Mouse (Mus musculus) right cerebral cortex, adult 2 months (tissue): ENCODE measurements around the gene Znhit3.
"Not testable (repeated sequence)": the region's sequence is repeated elsewhere in the genome, so short reads cannot be mapped to it uniquely, and the experiment has no call there.

Source experiments
- DNase-seq, 2 experiments: peaks; one replicate each; pipeline ENCODE4 v3.0.0; 2021 to 2022; ENCODE audit warnings: low spot score in 2 of 2

Gene Znhit3

GRCm38 (mm10) chr11:84879007-84879771, 37.0 kb downstream of the Znhit3 start:
- no peak for DNase-seq

- DNase-seq, result not testable (repeated sequence)
Observed at GRCm38 (mm10) chr11:84876020-84876419, 40.1 kb downstream of the Znhit3 start.

- no peak for DNase-seq
Observed at GRCm38 (mm10) chr11:84873042-84873833, 42.9 kb downstream of the Znhit3 start.

- no peak for DNase-seq
Observed at GRCm38 (mm10) chr11:84871548-84872069, 44.6 kb downstream of the Znhit3 start.

- DNase-seq, result no peak
Observed at GRCm38 (mm10) chr11:84871046-84871445, 45.1 kb downstream of the Znhit3 start.

- DNase-seq, result peak; percentile 87 to 89
Observed at GRCm38 (mm10) chr11:84870337-84871043, 45.7 kb downstream of the Znhit3 start, which contains the start of gene Ggnbp2. Gene Ggnbp2, minus strand, starts transcription at chr11:84870817.

- peak; percentile 90 for DNase-seq
Observed at GRCm38 (mm10) chr11:84869537-84870232, 46.5 kb downstream of the Znhit3 start.

GRCm38 (mm10) chr11:84868786-84869259, 47.3 kb downstream of the Znhit3 start:
- DNase-seq, result no peak

DNA sequence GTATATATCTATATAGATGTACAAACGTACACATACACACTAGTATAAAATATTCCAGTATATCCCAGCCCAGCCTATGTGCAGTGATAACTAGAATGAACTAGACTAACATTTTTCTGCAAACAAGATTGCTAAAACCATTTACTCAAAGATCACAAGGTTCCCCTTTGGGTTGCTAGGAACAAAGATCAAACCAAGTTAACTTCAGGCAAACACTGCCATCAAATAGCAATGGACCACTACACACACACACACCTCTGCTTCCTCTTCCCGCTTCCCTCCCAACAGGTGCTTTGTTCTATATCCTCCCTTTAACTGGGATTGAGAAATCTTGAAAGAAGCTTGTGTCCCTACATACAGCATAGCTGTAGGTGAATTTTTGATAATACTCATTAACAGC, 48.6 kb downstream of the Znhit3 start:
- DNase-seq, result no peak

DNA sequence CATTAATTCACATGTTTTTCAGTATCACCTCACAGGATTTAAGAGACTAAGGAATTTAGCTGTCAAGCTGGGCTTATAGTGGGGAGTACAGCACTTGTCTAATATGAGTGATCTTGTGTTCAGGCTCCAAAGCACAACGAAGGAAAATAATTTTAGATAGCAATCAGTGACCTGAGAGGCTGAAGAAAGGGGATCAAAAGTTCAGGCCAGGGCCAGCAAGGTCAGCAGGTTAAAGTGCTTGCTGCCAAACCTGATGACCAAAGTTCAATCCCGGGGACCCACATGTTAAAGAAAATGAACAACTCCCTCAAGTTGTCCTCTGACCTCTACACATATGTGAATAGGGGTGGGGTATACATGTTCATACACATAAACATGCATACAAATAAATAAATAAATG, 50.9 kb downstream of the Znhit3 start:
- no peak for DNase-seq
